Mouse (Mus musculus): ENCODE results near the gene Dab2.

Dab2 gene

GRCm38 (mm10) chr15:6299554-6299953 lies at the start of gene Dab2:
TSS of gene Dab2 (plus strand) at chr15:6299788.
- DNase-seq (ENCODE audit: low spot score in 2 of 2): no peak

GRCm38 (mm10) chr15:6253471-6253870 lies 46.1 kb upstream of the Dab2 start:
- no peak for DNase-seq (ENCODE audit: low spot score in 2 of 2)

- no peak for DNase-seq (ENCODE audit: low spot score in 2 of 2)
These were observed 45.2 kb upstream of the Dab2 start for GRCm38 (mm10) chr15:6254383-6254782.

- DNase-seq (ENCODE audit: low spot score in 2 of 2): no peak
These were observed 42.5 kb upstream of the Dab2 start for GRCm38 (mm10) chr15:6257049-6257448.

GRCm38 (mm10) chr15:6259957-6260740 lies 39.4 kb upstream of the Dab2 start:
- DNase-seq (ENCODE audit: low spot score in 2 of 2): no peak

GRCm38 (mm10) chr15:6260741-6261430 lies 38.7 kb upstream of the Dab2 start:
- DNase-seq (ENCODE audit: low spot score in 2 of 2): no peak

GRCm38 (mm10) chr15:6267147-6267758 lies 32.3 kb upstream of the Dab2 start:
- no peak for DNase-seq (ENCODE audit: low spot score in 2 of 2)

GRCm38 (mm10) chr15:6278606-6279468 lies 20.8 kb upstream of the Dab2 start:
- no peak for DNase-seq (ENCODE audit: low spot score in 2 of 2)

- peak; percentile 25 to 56 for DNase-seq (ENCODE audit: low spot score in 2 of 2)
These were observed 19.6 kb upstream of the Dab2 start for GRCm38 (mm10) chr15:6280021-6280451.

GRCm38 (mm10) chr15:6283249-6283648 lies 16.3 kb upstream of the Dab2 start:
- DNase-seq (ENCODE audit: low spot score in 2 of 2): no peak

GRCm38 (mm10) chr15:6296071-6296470 lies 3.5 kb upstream of the Dab2 start:
- no peak for DNase-seq (ENCODE audit: low spot score in 2 of 2)

GRCm38 (mm10) chr15:6298726-6299125 lies 862 bp upstream of the Dab2 start:
- DNase-seq (ENCODE audit: low spot score in 2 of 2): no peak

GRCm38 (mm10) chr15:6302219-6302618 lies 2.6 kb downstream of the Dab2 start:
- no peak for DNase-seq (ENCODE audit: low spot score in 2 of 2)

- DNase-seq (ENCODE audit: low spot score in 2 of 2): no peak
These were observed 4.2 kb downstream of the Dab2 start for GRCm38 (mm10) chr15:6303822-6304221.

- DNase-seq (ENCODE audit: low spot score in 2 of 2): no peak
These were observed 10.0 kb downstream of the Dab2 start for GRCm38 (mm10) chr15:6309633-6310032.

- no peak for DNase-seq (ENCODE audit: low spot score in 2 of 2)
These were observed 10.8 kb downstream of the Dab2 start for GRCm38 (mm10) chr15:6310417-6310816.

- no peak for DNase-seq (ENCODE audit: low spot score in 2 of 2)
These were observed 12.8 kb downstream of the Dab2 start for GRCm38 (mm10) chr15:6312396-6312795.

GRCm38 (mm10) chr15:6319352-6319751 lies 19.8 kb downstream of the Dab2 start:
- DNase-seq (ENCODE audit: low spot score in 2 of 2): no peak

GRCm38 (mm10) chr15:6320501-6320900 lies 20.9 kb downstream of the Dab2 start:
- DNase-seq (ENCODE audit: low spot score in 2 of 2): no peak

GRCm38 (mm10) chr15:6321263-6321662 lies 21.7 kb downstream of the Dab2 start:
- no peak for DNase-seq (ENCODE audit: low spot score in 2 of 2)

GRCm38 (mm10) chr15:6322311-6322710 lies 22.7 kb downstream of the Dab2 start:
- DNase-seq (ENCODE audit: low spot score in 2 of 2): no peak

- peak; percentile 30 to 43 for DNase-seq (ENCODE audit: low spot score in 2 of 2)
These were observed 24.0 kb downstream of the Dab2 start for GRCm38 (mm10) chr15:6323577-6323976.

Measured in right cerebral cortex, postnatal 10 days (tissue).